Mouse (Mus musculus): ENCODE results near the gene Eif2ak3.
"Not testable (repeated sequence)": the region's sequence is repeated elsewhere in the genome, so short reads cannot be mapped to it uniquely, and the experiment has no call there.

Gene Eif2ak3

GRCm38 (mm10) chr6:70844002-70844804, at the start of gene Eif2ak3:
Eif2ak3 (plus strand) TSS chr6:70844515.
- DNase-seq (ENCODE audit: low spot score in 2 of 2), result peak; percentile 98 to 100

DNA sequence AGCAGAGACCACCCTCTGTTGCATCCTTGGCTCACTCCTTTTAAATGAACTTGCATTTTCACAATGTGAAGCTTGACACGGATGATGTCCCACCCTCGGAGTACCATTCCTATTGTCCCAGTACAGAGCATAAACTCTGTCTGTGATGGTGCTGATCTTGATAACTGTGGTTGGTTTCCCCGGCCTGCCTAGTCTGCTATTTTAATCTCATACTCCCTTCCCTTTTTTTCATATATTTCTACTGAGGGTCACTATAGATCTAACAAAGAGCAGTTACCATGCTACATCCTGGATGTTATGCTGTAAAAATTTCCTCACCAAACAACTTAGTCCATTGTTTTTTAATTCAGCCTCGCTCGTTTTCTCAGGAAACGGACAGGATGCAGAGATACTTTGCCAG, 47.4 kb upstream of the Eif2ak3 start:
- DNase-seq (ENCODE audit: low spot score in 2 of 2), result no peak

GRCm38 (mm10) chr6:70797581-70798251, 46.6 kb upstream of the Eif2ak3 start:
- DNase-seq (ENCODE audit: low spot score in 2 of 2), result peak in 1 of 2 experiments; percentile 26

GRCm38 (mm10) chr6:70804632-70805031, 39.7 kb upstream of the Eif2ak3 start:
- peak; percentile 21 to 36 for DNase-seq (ENCODE audit: low spot score in 2 of 2)

DNA sequence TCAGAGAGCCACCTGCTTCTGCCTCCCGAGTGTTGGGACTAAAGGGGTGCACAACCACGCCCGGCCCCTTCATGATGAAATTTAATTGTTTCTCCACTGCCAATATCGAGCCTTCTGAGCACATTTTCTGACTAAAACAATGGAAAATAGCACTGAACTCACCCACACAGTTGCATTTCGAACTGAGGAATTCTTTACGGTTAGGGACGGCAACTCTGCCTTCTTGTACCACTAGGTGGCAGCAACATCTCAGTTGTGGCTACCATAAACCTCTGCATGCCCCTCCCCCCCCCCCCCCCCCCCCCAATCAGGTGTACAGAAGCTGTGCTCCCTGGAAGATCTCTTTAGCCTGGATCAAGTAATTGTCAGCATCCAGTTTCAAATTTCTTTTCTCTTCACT, 39.0 kb upstream of the Eif2ak3 start:
- peak; percentile 62 to 73 for DNase-seq (ENCODE audit: low spot score in 2 of 2)

- DNase-seq (ENCODE audit: low spot score in 2 of 2), result peak; percentile 71 to 72
Measured at GRCm38 (mm10) chr6:70805820-70806513, 38.3 kb upstream of the Eif2ak3 start.

DNA sequence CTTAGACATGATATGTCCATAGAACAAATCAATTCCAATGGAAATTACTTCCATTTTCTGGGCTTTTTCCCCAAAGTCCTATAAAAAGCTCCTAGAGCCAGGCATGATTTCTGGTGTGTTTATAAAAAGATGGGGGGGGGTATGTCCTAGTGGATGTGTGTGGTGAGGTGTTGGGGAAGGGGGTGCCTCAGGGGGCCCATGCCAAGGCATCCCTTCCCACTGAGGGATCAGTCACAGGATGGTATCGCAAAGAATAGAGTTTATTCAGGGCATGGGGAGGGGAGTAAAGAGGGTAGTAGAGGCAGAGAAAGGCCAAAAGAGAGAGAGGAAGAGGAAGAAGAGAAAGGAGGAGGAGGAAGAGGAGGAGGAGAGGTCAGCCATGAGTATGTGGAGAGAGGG, 37.8 kb upstream of the Eif2ak3 start:
- no peak for DNase-seq (ENCODE audit: low spot score in 2 of 2)

- DNase-seq (ENCODE audit: low spot score in 2 of 2), result no peak
Measured at GRCm38 (mm10) chr6:70810524-70810923, 33.8 kb upstream of the Eif2ak3 start.

GRCm38 (mm10) chr6:70811557-70812525, 32.5 kb upstream of the Eif2ak3 start:
- DNase-seq (ENCODE audit: low spot score in 2 of 2), result peak; percentile 81 to 85

DNA sequence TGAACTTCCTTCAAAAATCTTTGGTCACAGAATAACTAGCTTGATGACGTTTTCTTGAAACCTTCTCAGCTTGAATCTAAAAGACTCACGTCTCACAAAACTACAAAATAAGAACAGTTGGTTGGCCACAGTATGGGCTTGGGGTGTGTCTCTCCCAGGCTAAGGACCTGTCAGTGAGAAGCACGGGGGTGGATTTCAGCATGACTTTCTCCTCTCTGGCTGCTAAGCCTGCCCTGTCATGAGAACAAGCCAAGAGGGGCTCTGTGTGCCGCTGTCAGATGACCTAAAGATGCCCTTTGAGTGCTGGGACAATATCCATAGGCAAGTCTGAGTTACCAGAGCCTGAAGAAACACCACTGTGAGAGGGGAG, 31.8 kb upstream of the Eif2ak3 start:
- DNase-seq (ENCODE audit: low spot score in 2 of 2), result no peak

DNA sequence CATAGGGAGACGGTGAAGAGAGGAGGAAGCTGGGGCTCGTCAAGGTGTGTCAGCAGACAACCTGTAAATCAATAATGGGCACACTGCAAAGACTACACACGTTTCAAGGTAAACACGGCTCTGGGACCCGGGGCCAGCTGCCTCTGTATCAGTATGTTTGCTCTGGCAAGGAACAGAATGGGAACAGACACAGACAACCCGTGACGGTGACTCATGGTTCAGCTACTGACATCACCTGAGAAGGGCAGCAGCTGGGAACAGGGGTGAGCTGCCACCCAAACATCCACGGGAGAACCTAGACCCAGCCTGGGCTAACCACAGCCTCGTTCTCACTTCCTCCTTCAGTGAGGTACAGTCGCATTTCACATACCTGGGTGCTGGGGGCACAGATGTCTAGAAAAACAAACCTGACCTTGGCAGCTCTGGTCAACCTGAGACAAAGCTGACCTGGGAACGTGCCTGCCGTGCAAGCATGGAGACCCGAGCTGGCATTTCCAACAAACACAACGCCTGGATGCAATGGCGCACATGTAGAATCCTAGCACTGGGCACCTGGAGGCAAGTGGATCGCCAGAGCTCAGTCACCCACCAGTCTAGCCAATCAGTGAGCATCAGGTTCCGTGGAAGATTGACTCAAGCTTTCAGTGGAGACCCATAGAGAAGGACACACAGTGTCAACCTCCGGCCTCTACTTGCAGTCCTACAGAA, 30.2 kb upstream of the Eif2ak3 start:
- DNase-seq (ENCODE audit: low spot score in 2 of 2), result no peak

GRCm38 (mm10) chr6:70814629-70814950, 29.7 kb upstream of the Eif2ak3 start:
- no peak for DNase-seq (ENCODE audit: low spot score in 2 of 2)

- DNase-seq (ENCODE audit: low spot score in 2 of 2), result no peak
Measured at GRCm38 (mm10) chr6:70815471-70815870, 28.8 kb upstream of the Eif2ak3 start.

DNA sequence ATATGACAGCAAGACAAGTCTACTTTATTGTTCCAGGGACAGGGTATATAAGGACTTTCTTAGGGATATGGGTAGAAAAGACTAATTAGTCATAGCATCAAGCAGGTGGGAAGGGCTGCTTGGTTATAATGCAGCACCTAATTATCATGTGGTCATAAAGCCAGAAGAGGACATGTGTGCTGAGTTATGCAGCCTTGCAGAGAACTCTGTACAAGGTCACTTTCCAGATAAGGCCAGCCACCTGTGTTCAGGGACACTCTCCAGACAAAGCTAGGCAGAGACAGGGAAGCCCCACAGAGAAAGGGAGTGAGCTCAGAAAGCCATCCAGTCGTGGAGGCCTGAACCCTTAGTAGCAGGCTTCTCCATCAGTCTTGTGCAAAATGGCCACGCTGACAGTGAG, 22.7 kb upstream of the Eif2ak3 start:
- no peak for DNase-seq (ENCODE audit: low spot score in 2 of 2)

- no peak for DNase-seq (ENCODE audit: low spot score in 2 of 2)
Measured at GRCm38 (mm10) chr6:70822386-70822910, 21.9 kb upstream of the Eif2ak3 start.

DNA sequence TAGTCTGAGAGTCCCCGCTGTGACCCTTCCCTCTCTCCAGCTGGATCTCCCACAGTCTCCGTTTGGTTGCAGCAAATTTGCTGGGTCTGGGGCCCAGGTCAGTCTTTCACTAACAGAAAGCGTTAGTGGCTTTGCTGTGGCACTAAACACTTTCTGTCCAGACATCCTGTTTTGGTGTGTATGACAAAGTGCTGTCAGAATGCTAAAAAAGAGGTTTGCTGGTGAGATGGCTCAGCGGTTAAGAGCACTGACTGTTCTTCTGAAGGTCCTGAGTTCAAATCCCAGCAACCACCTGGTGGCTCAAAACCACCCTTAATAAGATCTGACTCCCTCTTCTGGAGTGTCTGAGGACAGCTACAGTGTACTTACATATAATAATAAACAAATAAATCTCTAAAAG, 21.0 kb upstream of the Eif2ak3 start:
- not testable (repeated sequence) for DNase-seq (ENCODE audit: low spot score in 2 of 2)

GRCm38 (mm10) chr6:70824085-70824986, 20.0 kb upstream of the Eif2ak3 start:
- peak; percentile 78 to 81 for DNase-seq (ENCODE audit: low spot score in 2 of 2)

DNA sequence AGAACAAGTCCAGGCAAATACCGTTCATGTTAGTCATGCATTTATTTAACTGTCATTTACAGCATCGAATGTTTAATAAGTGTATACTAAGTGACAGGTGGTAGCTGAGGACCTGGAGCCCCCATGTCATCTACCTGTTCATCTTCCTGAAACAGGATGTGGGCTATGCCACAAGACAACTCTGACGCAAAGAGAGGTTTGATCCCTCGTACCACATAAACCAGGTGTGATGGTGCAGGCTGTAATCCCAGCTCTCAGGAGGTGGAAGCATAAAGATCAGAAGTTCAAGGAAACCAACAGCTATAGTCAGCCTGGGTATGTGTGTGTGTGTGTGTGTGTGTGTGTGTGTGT, 19.4 kb upstream of the Eif2ak3 start:
- no peak for DNase-seq (ENCODE audit: low spot score in 2 of 2)

- no peak for DNase-seq (ENCODE audit: low spot score in 2 of 2)
Measured at GRCm38 (mm10) chr6:70829451-70829850, 14.9 kb upstream of the Eif2ak3 start.

GRCm38 (mm10) chr6:70830552-70830951, 13.8 kb upstream of the Eif2ak3 start:
- no peak for DNase-seq (ENCODE audit: low spot score in 2 of 2)

Measured in frontal cortex, postnatal 36 days (tissue).